Mouse (Mus musculus) liver, adult 2 months (tissue): ENCODE measurements around the gene Psmd12. TPM values are rescaled to one million over a fixed set of nuclear protein-coding genes. Genes with fewer than 3 reads are reported as not detected.
A peak's percentile ranks its signal among the peaks of the same experiment; 100 is the strongest.
"Not testable (repeated sequence)": the region's sequence is repeated elsewhere in the genome, so short reads cannot be mapped to it uniquely, and the experiment has no call there.

Experiments used
- DNase-seq: peaks from one replicate; pipeline ENCODE4 v3.0.0-alpha.2; 2011; ENCODE audit warnings: low read depth, low spot score; ENCODE audit errors: extremely low read depth
- H3K27ac ChIP-seq: fragments of 200-500 bp; replicated peaks from 2 replicates; pipeline ENCODE4 v1.5.1; 2012; ENCODE audit warnings: low read depth, mild to moderate bottlenecking, control low read depth, inconsistent platforms, low read length; ENCODE audit not compliant: insufficient read depth
- H3K27me3 ChIP-seq: fragments of 200-500 bp; 2 replicates; pipeline ENCODE4 v1.6.1; 2012; ENCODE audit warnings: mild to moderate bottlenecking, moderate library complexity, low read length, inconsistent platforms; ENCODE audit not compliant: control insufficient read depth, insufficient read depth
- H3K36me3 ChIP-seq: fragments of 200-500 bp; 2 replicates; pipeline ENCODE4 v1.6.1; 2012; ENCODE audit warnings: low read length, inconsistent platforms; ENCODE audit not compliant: control insufficient read depth, insufficient read depth
- H3K4me1 ChIP-seq: fragments of 200-500 bp; 2 replicates; pipeline ENCODE4 v1.6.1; 2011; ENCODE audit warnings: low read length; ENCODE audit not compliant: control insufficient read depth, insufficient read depth
- H3K4me3 ChIP-seq: fragments of 200-500 bp; 2 replicates; pipeline ENCODE4 v1.5.1; 2011; ENCODE audit warnings: low read depth, mild to moderate bottlenecking, control low read depth, low read length, moderate library complexity; ENCODE audit not compliant: insufficient read depth
- H3K79me2 ChIP-seq: fragments of 200-500 bp; 2 replicates; pipeline ENCODE4 v1.6.1; 2012; ENCODE audit warnings: inconsistent platforms, mild to moderate bottlenecking, low read length, moderate library complexity; ENCODE audit not compliant: control insufficient read depth, insufficient read depth
- H3K9ac ChIP-seq: fragments of 200-500 bp; 2 replicates; pipeline ENCODE4 v1.6.1; 2012; ENCODE audit warnings: low read depth, mild to moderate bottlenecking, control low read depth, inconsistent platforms, low read length
- CTCF ChIP-seq: fragments of 200-500 bp; IDR thresholded peaks from 2 replicates; pipeline ENCODE4 v1.5.1; 2011; ENCODE audit warnings: low read depth, low read length, control low read depth
- POLR2A ChIP-seq: fragments of 200-500 bp; IDR thresholded peaks from 2 replicates; pipeline ENCODE4 v1.6.1; 2011; ENCODE audit warnings: low read length, control low read depth; ENCODE audit not compliant: insufficient read depth; ENCODE audit errors: extremely low read depth
- WGBS: fragments of 180-500 bp; shearing (Covaris S2); methylation state at CpG from one replicate; pipeline ENCODE4 v1.1.7; 2018; 5-methylcytosine and 5-hydroxymethylcytosine counted together
- polyA plus RNA-seq: library from polyadenylated mRNA; depleted of rRNA; stranded (reverse); fragments of >200 nt; gene quantifications from 2 replicates; pipeline ENCODE4 v1.2.3, GENCODE M21; 2012
- total RNA-seq: library from RNA; depleted of rRNA; stranded (reverse); fragments of >200 nt; gene quantifications from 2 replicates; pipeline ENCODE4 v1.2.3, GENCODE M21; 2014

The Psmd12 gene
- total and polyA plus RNA-seq, 2 experiments: 14.5 to 54.7 TPM

- no peak for TF ChIP-seq POLR2A
- peak; percentile 25; the same call in 1 of the 2 replicates for TF ChIP-seq CTCF
- H3K36me3 ChIP-seq: no peaks in the 10 kb centered on the region
- H3K4me1 ChIP-seq: no peaks in the 10 kb centered on the region
- DNase-seq: no peak
- H3K27ac ChIP-seq: no peak overlapping the region
- no peaks in the 10 kb centered on the region for H3K79me2 ChIP-seq
- WGBS: 36% methylated on average over 11 of the region's 11 CpGs
- no peak overlapping the region for H3K4me3 ChIP-seq
- H3K9ac ChIP-seq: no peak overlapping the region
- H3K27me3 ChIP-seq: no peaks in the 10 kb centered on the region
Observed at GRCm38 (mm10) chr11:107509631-107510338, 30.5 kb downstream of the Psmd12 start.

GRCm38 (mm10) chr11:107510362-107511269, 31.3 kb downstream of the Psmd12 start:
- Histone ChIP-seq H3K9ac (no peak overlapping the region), H3K27me3 (no peaks in the 10 kb centered on the region), H3K4me1 (no peaks in the 10 kb centered on the region), H3K79me2 (no peaks in the 10 kb centered on the region), H3K36me3 (no peaks in the 10 kb centered on the region), H3K4me3 (no peak overlapping the region), H3K27ac (no peak overlapping the region)
- no peak for TF ChIP-seq CTCF
- no peak for TF ChIP-seq POLR2A
- 13% methylated on average over 18 of the region's 18 CpGs for WGBS
- DNase-seq: peak; percentile 26

DNA sequence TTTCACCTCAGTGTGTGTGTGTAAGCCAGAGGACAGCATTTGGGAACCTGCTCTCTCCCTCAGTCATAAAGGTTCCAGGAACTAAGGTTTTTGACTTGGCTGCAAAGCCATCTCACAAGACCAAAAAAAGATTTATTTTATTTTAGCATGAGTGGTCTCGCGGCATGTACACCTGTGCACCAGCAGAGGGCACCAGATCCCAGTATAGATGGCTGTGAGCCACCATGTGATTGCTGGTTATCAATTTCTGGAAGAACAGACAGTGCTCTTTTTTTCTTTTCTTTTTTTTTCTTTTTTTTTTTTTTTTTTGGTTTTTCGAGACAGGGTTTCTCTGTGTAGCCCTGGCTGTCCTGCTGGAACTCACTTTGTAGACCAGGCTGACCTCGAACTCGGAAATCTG, 32.7 kb downstream of the Psmd12 start:
- not testable (repeated sequence) for H3K9ac ChIP-seq, H3K4me3 ChIP-seq, H3K79me2 ChIP-seq, H3K36me3 ChIP-seq, H3K27me3 ChIP-seq, H3K27ac ChIP-seq, H3K4me1 ChIP-seq
- TF ChIP-seq CTCF: peak; percentile 87
- WGBS: 35% methylated on average over 5 of the region's 5 CpGs
- DNase-seq: peak; percentile 41

GRCm38 (mm10) chr11:107513047-107513446, 33.8 kb downstream of the Psmd12 start:
- DNase-seq: no peak
- H3K27ac ChIP-seq: no peak overlapping the region
- no peaks in the 10 kb centered on the region for H3K36me3 ChIP-seq
- no peaks in the 10 kb centered on the region for H3K27me3 ChIP-seq
- H3K4me3 ChIP-seq: no peak overlapping the region
- H3K9ac ChIP-seq: no peak overlapping the region
- H3K79me2 ChIP-seq: no peaks in the 10 kb centered on the region
- TF ChIP-seq CTCF (no peak), POLR2A (no peak)
- H3K4me1 ChIP-seq: no peaks in the 10 kb centered on the region
- WGBS: 68% methylated on average over 10 of the region's 10 CpGs

- H3K79me2 ChIP-seq: no peaks in the 10 kb centered on the region
- H3K36me3 ChIP-seq: no peaks in the 10 kb centered on the region
- TF ChIP-seq POLR2A: no peak
- H3K9ac ChIP-seq: no peak overlapping the region
- WGBS: 95% methylated on average over 2 of the region's 2 CpGs
- DNase-seq: no peak
- H3K27me3 ChIP-seq: no peaks in the 10 kb centered on the region
- peaks cover 2% of the 10 kb centered on the region; the same call in 1 of the 2 replicates for H3K4me1 ChIP-seq
- no peak overlapping the region for H3K27ac ChIP-seq
- no peak overlapping the region for H3K4me3 ChIP-seq
Observed at GRCm38 (mm10) chr11:107516387-107516786, 37.1 kb downstream of the Psmd12 start.
